Mouse (Mus musculus) embryonic facial prominence, embryonic 11.5 days (tissue): ENCODE measurements around the gene Inca1. TPM values are rescaled to one million over a fixed set of nuclear protein-coding genes. Genes with fewer than 3 reads are reported as not detected.
A peak's percentile ranks its signal among the peaks of the same experiment; 100 is the strongest.

Experiments used
- ATAC-seq: fragments of 200-750 bp; cut with Nextera tagmentation; replicated peaks from 2 replicates; pipeline ENCODE4 v1.8.0; 2017; ENCODE audit warnings: low read depth; ENCODE audit not compliant: insufficient number of reproducible peaks, low FRiP score, low TSS enrichment
- DNase-seq: peaks from one replicate; pipeline ENCODE4 v3.0.0-alpha.2; 2015; ENCODE audit warnings: low spot score
- H3K27ac ChIP-seq: fragments of 300-500 bp; sonication (generic); replicated peaks from 2 replicates; pipeline ENCODE4 v1.5.1; 2014; ENCODE audit warnings: mild to moderate bottlenecking, low read depth, low read length, control low read depth
- H3K27me3 ChIP-seq: fragments of 300-500 bp; sonication (generic); 2 replicates; pipeline ENCODE4 v1.6.1; 2014; ENCODE audit warnings: mild to moderate bottlenecking, low read length, moderate library complexity, mixed read lengths; ENCODE audit not compliant: control insufficient read depth, insufficient read depth
- H3K36me3 ChIP-seq: fragments of 300-500 bp; sonication (generic); replicated peaks from 2 replicates; pipeline ENCODE4 v1.6.1; 2014; ENCODE audit warnings: low read depth, mild to moderate bottlenecking, low read length, moderate library complexity, mixed read lengths; ENCODE audit not compliant: control insufficient read depth, insufficient read depth
- H3K4me1 ChIP-seq: fragments of 300-500 bp; sonication (generic); 2 replicates; pipeline ENCODE4 v1.6.1; 2014; ENCODE audit warnings: low read length, mixed read lengths; ENCODE audit not compliant: control insufficient read depth, insufficient read depth
- H3K4me2 ChIP-seq: fragments of 300-500 bp; sonication (generic); 2 replicates; pipeline ENCODE4 v1.6.1; 2014; ENCODE audit warnings: low read depth, mild to moderate bottlenecking, control low read depth, low read length, moderate library complexity
- H3K4me3 ChIP-seq: fragments of 300-500 bp; sonication (generic); 2 replicates; pipeline ENCODE4 v1.5.1; 2014; ENCODE audit warnings: low read depth, low read length, control low read depth
- H3K9ac ChIP-seq: fragments of 300-500 bp; sonication (generic); replicated peaks from 2 replicates; pipeline ENCODE4 v1.6.1; 2014; ENCODE audit warnings: mild to moderate bottlenecking, control low read depth, low read length
- H3K9me3 ChIP-seq: fragments of 300-500 bp; sonication (generic); replicated peaks from 2 replicates; pipeline ENCODE4 v1.6.1; 2016; ENCODE audit warnings: mild to moderate bottlenecking, low read length, inconsistent platforms, mixed read lengths; ENCODE audit not compliant: control insufficient read depth
- WGBS: fragments of 180-500 bp; shearing (Covaris S2); extraction: QIAGEN DNeasy Blood & Tissue Kit; methylation state at CpG from one replicate; pipeline ENCODE4 v1.1.7; 2014; 5-methylcytosine and 5-hydroxymethylcytosine counted together
- polyA plus RNA-seq: library from polyadenylated mRNA; unstranded; fragments of >200 nt; fragmentation: Nextera tagmentation; extraction: Ambion mirVana; gene quantifications from 2 replicates; pipeline ENCODE4 v1.2.1, GENCODE M21; 2014

Gene Inca1
- polyA plus RNA-seq, 1 experiment from 2014 or later: 0.73 TPM

- DNase-seq: no peak
- Histone ChIP-seq H3K9ac (no peak overlapping the region), H3K27me3 (no peaks in the 10 kb centered on the region), H3K4me2 (no peak overlapping the region), H3K4me1 (no peaks in the 10 kb centered on the region), H3K9me3 (no peaks in the 10 kb centered on the region), H3K36me3 (peaks cover 7% of the 10 kb centered on the region), H3K27ac (no peak overlapping the region), H3K4me3 (no peak overlapping the region)
- no peak for ATAC-seq
- 94% methylated on average over 8 of the region's 8 CpGs for WGBS
Observed at GRCm38 (mm10) chr11:70666687-70667086, 33.3 kb downstream of the Inca1 start.

GRCm38 (mm10) chr11:70664741-70665140 lies 35.2 kb downstream of the Inca1 start:
- H3K9ac ChIP-seq: no peak overlapping the region
- ATAC-seq (no peak), DNase-seq (no peak)
- H3K4me2 ChIP-seq: no peak overlapping the region
- H3K4me3 ChIP-seq: no peak overlapping the region
- 89% methylated on average over 9 of the region's 9 CpGs for WGBS
- no peaks in the 10 kb centered on the region for H3K27me3 ChIP-seq
- H3K4me1 ChIP-seq: no peaks in the 10 kb centered on the region
- peaks cover 7% of the 10 kb centered on the region for H3K36me3 ChIP-seq
- no peak overlapping the region for H3K27ac ChIP-seq
- H3K9me3 ChIP-seq: no peaks in the 10 kb centered on the region

- Histone ChIP-seq H3K36me3 (peaks cover 7% of the 10 kb centered on the region), H3K9ac (no peak overlapping the region), H3K4me2 (no peak overlapping the region), H3K4me3 (no peak overlapping the region), H3K4me1 (no peaks in the 10 kb centered on the region), H3K27me3 (no peaks in the 10 kb centered on the region), H3K27ac (no peak overlapping the region), H3K9me3 (no peaks in the 10 kb centered on the region)
- ATAC-seq (no peak), DNase-seq (no peak)
- WGBS: 93% methylated on average over 6 of the region's 6 CpGs
Observed at GRCm38 (mm10) chr11:70663957-70664356, 36.0 kb downstream of the Inca1 start.

GRCm38 (mm10) chr11:70663101-70663500 lies 36.9 kb downstream of the Inca1 start:
- 90% methylated on average over 8 of the region's 8 CpGs for WGBS
- Histone ChIP-seq H3K27me3 (no peaks in the 10 kb centered on the region), H3K9ac (no peak overlapping the region), H3K27ac (no peak overlapping the region), H3K9me3 (no peaks in the 10 kb centered on the region), H3K4me3 (no peak overlapping the region), H3K36me3 (peaks cover 7% of the 10 kb centered on the region), H3K4me2 (no peak overlapping the region), H3K4me1 (no peaks in the 10 kb centered on the region)
- no peak for ATAC-seq
- DNase-seq: no peak

- 89% methylated on average over 8 of the region's 8 CpGs for WGBS
- DNase-seq (no peak), ATAC-seq (no peak)
- H3K9me3 ChIP-seq: no peaks in the 10 kb centered on the region
- H3K27me3 ChIP-seq: no peaks in the 10 kb centered on the region
- peaks cover 7% of the 10 kb centered on the region for H3K4me1 ChIP-seq
- no peak overlapping the region for H3K4me3 ChIP-seq
- no peak overlapping the region for H3K9ac ChIP-seq
- no peak overlapping the region for H3K27ac ChIP-seq
- peaks cover 7% of the 10 kb centered on the region for H3K36me3 ChIP-seq
- no peak overlapping the region for H3K4me2 ChIP-seq
Observed at GRCm38 (mm10) chr11:70660571-70660970, 39.4 kb downstream of the Inca1 start.

GRCm38 (mm10) chr11:70658942-70659341 lies 41.0 kb downstream of the Inca1 start:
- H3K27ac ChIP-seq: no peak overlapping the region
- no peak overlapping the region for H3K4me3 ChIP-seq
- WGBS: 71% methylated on average over 8 of the region's 8 CpGs
- DNase-seq (no peak), ATAC-seq (no peak)
- H3K4me1 ChIP-seq: peaks cover 7% of the 10 kb centered on the region
- H3K27me3 ChIP-seq: no peaks in the 10 kb centered on the region
- peaks cover 3% of the 10 kb centered on the region for H3K36me3 ChIP-seq
- H3K4me2 ChIP-seq: no peak overlapping the region
- H3K9me3 ChIP-seq: no peaks in the 10 kb centered on the region
- H3K9ac ChIP-seq: no peak overlapping the region

- Histone ChIP-seq H3K27me3 (no peaks in the 10 kb centered on the region), H3K9me3 (no peaks in the 10 kb centered on the region), H3K36me3 (peaks cover 3% of the 10 kb centered on the region), H3K4me1 (peaks cover 7% of the 10 kb centered on the region), H3K9ac (no peak overlapping the region), H3K4me2 (no peak overlapping the region), H3K4me3 (no peak overlapping the region), H3K27ac (no peak overlapping the region)
- ATAC-seq (no peak), DNase-seq (no peak)
- WGBS: 90% methylated on average over 5 of the region's 5 CpGs
Observed at GRCm38 (mm10) chr11:70658521-70658920, 41.4 kb downstream of the Inca1 start.

- ATAC-seq (no peak), DNase-seq (no peak)
- WGBS: 54% methylated on average over 9 of the region's 9 CpGs
- Histone ChIP-seq H3K36me3 (peaks cover 3% of the 10 kb centered on the region), H3K27me3 (no peaks in the 10 kb centered on the region), H3K9ac (0 out of 2 replicates have a peak overlapping the region, but pooled peaks have one; percentile 7), H3K9me3 (no peaks in the 10 kb centered on the region), H3K4me1 (peaks cover 7% of the 10 kb centered on the region), H3K4me2 (no peak overlapping the region), H3K4me3 (no peak overlapping the region), H3K27ac (0 out of 2 replicates have a peak overlapping the region, but pooled peaks have one; percentile 97)
Observed at GRCm38 (mm10) chr11:70657991-70658390, 42.0 kb downstream of the Inca1 start.
